Mouse (Mus musculus): ENCODE results near the gene Reps1.

DNA sequence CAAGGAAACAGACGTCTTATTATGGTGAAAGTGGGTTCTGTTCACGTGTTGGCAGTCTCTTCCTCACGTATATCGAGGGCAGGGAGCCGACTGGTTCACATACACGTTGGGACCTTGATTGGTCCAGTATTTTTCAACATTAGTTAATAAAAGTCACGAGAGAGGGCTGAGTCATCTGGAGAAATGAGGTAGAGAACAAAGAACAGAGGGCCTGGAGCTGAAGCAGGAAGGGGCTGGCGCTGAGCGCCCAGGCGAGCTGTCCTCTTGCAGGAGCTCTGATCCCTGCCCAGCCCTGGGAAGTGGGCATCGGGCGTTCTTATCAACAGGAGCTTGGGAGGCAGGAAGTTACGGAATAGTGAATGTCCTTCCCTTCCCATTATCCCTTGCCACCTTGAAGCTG, 4.1 kb downstream of the Reps1 start:
- no peak for TF ChIP-seq GATA1 (IDR thresholded peaks at IDR 0.05; ENCODE audit: low read length)
- TF ChIP-seq TAL1 (IDR thresholded peaks at IDR 0.05; ENCODE audit: low read length), result no peak
